Mouse (Mus musculus): ENCODE measurements at regions not wholly inside any gene's neighbourhood (a gene's known extent, or its start where the extent isn't known, plus 50 kb on each side); places are given as distances from the start of the nearest gene placed in this dataset.

- DNase-seq (ENCODE audit: extremely low read depth, low read depth, low spot score): no peak
These were observed 84.7 kb upstream of the Gm26897 start for GRCm38 (mm10) chr5:111649012-111649411.

DNA sequence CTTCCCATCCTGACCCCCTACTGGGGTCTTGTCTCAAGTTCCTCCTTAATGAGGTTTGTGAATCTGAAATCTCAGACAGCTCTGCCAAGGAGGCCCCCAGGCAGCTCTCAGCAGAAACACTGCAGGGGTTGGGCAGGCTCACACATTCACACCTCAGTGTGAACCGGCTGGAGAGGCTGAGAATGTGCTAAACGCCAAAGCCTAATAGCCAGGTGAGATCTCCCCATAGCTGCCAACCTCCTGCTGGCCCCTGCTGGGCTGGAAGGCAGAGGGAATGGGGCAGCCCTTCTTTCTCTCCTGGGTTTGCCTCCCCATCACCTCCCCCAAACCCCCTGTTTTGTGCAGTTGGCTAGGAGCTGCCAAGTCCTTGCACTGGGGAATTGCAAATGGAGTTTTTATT, 81.3 kb upstream of the Gm26897 start:
- DNase-seq (ENCODE audit: extremely low read depth, low read depth, low spot score): no peak

DNA sequence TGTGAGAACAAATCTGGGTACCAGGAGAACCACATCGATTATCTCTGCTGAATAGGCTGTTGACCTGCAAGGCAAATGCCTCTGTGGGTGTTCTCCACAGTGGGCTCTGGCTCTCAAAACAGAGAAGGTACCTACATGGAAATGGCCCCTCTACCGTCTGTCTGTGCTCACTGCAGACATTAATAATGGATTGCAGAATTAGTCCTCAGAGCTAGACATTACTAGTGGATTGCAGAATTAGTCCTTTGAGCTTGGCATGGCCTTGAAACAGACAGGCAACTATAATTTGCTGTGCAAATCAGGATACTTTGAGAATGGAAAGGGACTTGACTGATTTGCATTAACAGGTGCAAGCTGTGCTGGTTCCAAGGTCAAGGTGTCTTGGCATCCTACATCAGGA, 77.3 kb upstream of the Gm26897 start:
- DNase-seq (ENCODE audit: extremely low read depth, low read depth, low spot score): no peak

GRCm38 (mm10) chr5:111657759-111658429, 75.8 kb upstream of the Gm26897 start:
- DNase-seq (ENCODE audit: extremely low read depth, low read depth, low spot score): no peak

DNA sequence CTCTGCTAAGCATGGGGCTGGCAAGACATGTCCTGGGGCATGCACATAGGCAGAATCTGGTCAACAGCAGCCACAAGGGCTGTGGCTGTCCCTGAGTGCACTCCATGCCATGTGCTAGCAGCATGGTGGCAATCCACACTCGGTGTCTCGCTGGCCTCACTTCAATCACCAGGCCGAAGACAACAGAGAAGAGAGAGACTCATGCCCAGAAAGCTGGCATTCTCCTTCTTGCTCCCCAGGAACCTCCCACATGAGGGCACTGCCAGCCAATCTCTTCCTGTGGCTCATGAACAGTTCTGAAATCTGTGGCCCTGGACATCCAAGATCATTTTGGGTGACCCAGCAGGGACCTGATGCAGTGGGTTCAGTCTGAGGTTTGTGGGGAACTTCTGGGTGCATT, 74.5 kb upstream of the Gm26897 start:
- DNase-seq (ENCODE audit: extremely low read depth, low read depth, low spot score): no peak

DNA sequence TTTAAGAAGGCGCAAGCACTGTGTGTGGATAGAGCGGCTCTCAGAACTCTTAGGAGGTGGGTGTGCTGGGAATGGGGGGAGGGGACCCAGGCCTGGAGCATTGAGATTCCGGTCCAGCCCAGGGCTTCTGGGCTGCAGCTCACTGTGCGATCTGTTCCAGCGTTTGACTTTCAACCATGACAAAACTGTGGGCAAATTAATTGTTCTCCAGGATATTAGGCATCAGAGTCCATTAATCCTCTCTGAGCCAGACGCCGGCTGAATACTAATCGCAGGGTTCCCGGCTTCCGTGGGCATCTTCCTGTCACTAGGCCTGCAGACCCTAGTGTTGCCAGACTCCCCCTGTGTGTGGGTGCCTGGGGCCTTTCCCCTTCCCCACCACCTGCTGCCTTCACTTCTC, 73.3 kb upstream of the Gm26897 start:
- DNase-seq (ENCODE audit: extremely low read depth, low read depth, low spot score): no peak

GRCm38 (mm10) chr5:111660968-111661367, 72.8 kb upstream of the Gm26897 start:
- no peak for DNase-seq (ENCODE audit: extremely low read depth, low read depth, low spot score)

- no peak for DNase-seq (ENCODE audit: extremely low read depth, low read depth, low spot score)
These were observed 71.8 kb upstream of the Gm26897 start for GRCm38 (mm10) chr5:111661971-111662370.

- DNase-seq (ENCODE audit: extremely low read depth, low read depth, low spot score): no peak
These were observed 69.9 kb upstream of the Gm26897 start for GRCm38 (mm10) chr5:111663831-111664230.

GRCm38 (mm10) chr5:111665406-111665805, 68.3 kb upstream of the Gm26897 start:
- DNase-seq (ENCODE audit: extremely low read depth, low read depth, low spot score): no peak

GRCm38 (mm10) chr5:111666007-111666406, 67.7 kb upstream of the Gm26897 start:
- no peak for DNase-seq (ENCODE audit: extremely low read depth, low read depth, low spot score)

- DNase-seq (ENCODE audit: extremely low read depth, low read depth, low spot score): no peak
These were observed 65.8 kb upstream of the Gm26897 start for GRCm38 (mm10) chr5:111667901-111668300.

DNA sequence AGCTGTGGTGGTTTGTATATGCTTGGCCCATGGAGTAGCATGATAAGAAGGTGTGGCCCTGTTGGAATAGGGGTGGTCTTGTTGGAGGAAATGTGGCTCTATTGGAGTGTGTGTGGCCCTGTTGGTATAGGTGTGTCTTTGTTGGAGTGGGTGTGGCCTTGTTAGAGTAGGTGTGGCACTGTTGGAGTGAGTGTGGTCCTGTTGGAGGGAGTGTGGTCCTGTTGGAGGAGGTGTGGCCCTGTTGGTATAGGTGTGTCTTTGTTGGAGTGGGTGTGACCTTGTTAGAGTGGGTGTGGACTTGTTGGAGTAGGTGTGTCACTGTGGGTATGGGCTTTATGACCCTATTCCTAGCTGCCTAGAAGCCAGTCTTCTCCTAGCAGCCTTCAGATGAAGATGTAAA, 64.6 kb upstream of the Gm26897 start:
- no peak for DNase-seq (ENCODE audit: extremely low read depth, low read depth, low spot score)

GRCm38 (mm10) chr5:111671762-111672161, 62.0 kb upstream of the Gm26897 start:
- no peak for DNase-seq (ENCODE audit: extremely low read depth, low read depth, low spot score)

DNA sequence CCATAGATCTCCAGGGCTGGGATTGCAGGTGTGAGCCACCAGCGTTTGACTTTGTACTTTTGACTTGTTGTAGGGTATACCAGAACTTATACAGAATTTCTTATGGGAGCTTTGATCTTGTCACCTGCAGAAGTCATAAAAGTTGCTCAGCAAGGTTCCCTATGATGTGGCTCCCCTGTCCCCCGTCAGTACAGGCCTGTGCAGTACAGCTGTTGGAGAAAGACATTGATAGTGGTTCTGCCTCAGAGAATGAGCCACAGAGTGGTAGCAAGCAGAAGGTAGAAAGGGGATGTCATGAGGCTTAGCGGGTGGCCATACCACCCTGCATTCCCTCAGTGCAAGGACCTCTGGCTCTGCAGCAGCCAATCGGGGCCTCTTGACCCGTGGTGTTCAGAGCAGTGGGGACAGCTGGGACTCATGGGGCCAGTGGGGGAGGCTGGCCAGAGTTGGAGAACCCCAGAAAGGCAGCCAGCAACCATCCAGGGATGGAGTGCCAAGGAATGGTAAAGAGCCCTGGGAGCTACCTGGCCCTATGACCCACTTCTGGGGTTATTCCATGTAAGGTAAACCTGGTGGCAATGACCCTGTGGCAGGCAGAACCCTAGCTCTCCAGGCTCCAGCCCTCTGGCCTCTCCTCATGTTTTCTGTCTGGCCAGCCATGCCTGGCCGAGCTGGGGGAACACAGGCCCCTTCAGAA, 58.6 kb upstream of the Gm26897 start:
- peak; percentile 10 for DNase-seq (ENCODE audit: extremely low read depth, low read depth, low spot score)

- DNase-seq (ENCODE audit: extremely low read depth, low read depth, low spot score): peak; percentile 14
These were observed 58.0 kb upstream of the Gm26897 start for GRCm38 (mm10) chr5:111675673-111676261.

DNA sequence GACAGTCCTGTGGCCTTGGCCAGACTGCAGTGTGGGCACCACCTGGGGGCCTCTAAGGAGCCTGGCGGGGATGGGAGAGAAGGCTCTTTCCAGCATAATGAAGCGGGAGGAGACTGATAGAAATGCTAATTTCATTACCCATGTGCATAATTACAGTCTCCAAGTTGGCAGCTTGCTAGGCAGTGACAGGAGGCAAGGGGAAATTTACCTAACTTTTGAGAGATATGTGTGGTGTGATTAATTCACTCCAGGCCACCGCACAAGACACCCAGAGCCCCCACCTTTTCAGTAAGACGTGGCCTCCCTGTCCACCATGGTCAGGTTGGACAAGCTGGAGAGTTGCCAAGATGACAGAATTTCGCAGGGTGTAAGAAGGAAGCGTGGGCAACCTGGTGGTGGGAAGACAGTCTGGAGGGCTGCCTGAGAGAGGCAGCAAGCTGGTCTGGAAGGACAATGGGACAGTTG, 55.8 kb upstream of the Gm26897 start:
- no peak for DNase-seq (ENCODE audit: extremely low read depth, low read depth, low spot score)

GRCm38 (mm10) chr5:111678496-111678895, 55.2 kb upstream of the Gm26897 start:
- no peak for DNase-seq (ENCODE audit: extremely low read depth, low read depth, low spot score)

- DNase-seq (ENCODE audit: extremely low read depth, low read depth, low spot score): no peak
These were observed 52.2 kb upstream of the Gm26897 start for GRCm38 (mm10) chr5:111681362-111682028.

DNA sequence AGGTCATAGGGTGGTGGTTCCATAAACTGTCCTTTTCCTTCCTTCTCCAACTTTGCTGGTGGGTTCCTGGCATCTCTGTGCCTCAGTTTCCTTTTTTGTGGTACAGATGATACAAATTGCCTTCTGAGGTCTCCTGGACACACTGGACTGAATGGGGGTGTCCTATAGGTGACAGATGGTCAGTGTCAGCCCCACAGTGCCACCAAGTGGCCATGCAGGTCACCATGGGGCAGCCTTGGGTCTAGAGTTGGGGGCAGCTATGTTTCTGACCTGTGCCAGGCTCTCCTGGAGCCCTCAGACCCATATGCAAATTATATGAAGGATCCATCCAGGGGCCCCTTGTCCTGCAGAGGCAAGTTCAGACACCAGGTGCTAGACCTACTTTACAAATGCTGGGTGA, 50.8 kb upstream of the Gm26897 start:
- no peak for DNase-seq (ENCODE audit: extremely low read depth, low read depth, low spot score)
